Mouse (Mus musculus): ENCODE data around the gene Vmp1. TPM values are rescaled to one million over a fixed set of nuclear protein-coding genes. Genes with fewer than 3 reads are reported as not detected.

Gene Vmp1
- polyA plus RNA-seq, 1 experiment from 2014 or later, result 128 TPM

DNA sequence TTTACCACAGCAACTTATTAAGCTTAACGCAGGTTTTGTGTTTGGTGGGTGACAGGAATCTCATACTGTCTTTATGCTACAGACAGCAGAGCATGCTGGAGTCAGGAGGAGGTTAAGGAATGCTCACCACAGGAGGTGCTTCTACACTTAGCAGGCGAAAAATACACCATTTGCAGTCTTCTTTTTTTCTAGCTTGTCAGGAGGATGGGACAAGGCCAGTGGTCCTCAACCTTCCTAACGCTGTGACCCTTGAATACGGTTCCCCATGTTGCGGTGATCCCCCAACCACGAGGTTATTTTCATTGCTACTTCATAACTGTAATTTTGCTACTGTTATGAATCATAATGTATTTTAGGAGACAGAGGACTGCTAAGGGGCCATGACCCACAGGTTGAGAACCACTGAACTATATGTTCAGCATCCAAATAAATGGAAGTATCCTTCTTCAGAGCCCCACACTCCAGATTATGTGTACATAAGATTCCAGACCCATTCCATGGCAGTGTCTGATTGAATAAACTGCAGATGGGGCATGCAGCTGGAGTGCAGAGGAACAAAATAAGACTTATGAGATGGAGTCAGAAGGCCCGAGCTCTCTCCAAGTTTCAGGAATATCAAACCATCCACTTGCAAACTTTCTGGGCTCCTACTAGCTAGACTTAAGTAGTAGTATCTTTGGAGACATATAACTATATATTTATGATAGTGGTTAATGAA, 100.9 kb downstream of the Vmp1 start:
- Histone ChIP-seq H3K27ac (ENCODE audit: low read length) (no peak overlapping the region), H3K4me2 (ENCODE audit: low read length) (no peak overlapping the region), H3K36me3 (ENCODE audit: control insufficient read depth, insufficient read depth, low read length) (no peaks in the 10 kb centered on the region), H3K27me3 (ENCODE audit: control insufficient read depth, insufficient read depth, low read depth, low read length) (no peaks in the 10 kb centered on the region), H3K4me3 (ENCODE audit: low read depth, low read length) (no peak overlapping the region), H3K4me1 (ENCODE audit: control insufficient read depth, insufficient read depth, low read length) (peaks cover 3% of the 10 kb centered on the region; the same call in 1 of the 2 replicates), H3K9ac (ENCODE audit: low read depth, low read length) (no peak overlapping the region), H3K9me3 (replicated peaks; ENCODE audit: control insufficient read depth, low read length, poor library complexity, severe bottlenecking) (no peaks in the 10 kb centered on the region)
- ATAC-seq, result no peak
- 88% methylated on average over 7 of the region's 7 CpGs for WGBS

DNA sequence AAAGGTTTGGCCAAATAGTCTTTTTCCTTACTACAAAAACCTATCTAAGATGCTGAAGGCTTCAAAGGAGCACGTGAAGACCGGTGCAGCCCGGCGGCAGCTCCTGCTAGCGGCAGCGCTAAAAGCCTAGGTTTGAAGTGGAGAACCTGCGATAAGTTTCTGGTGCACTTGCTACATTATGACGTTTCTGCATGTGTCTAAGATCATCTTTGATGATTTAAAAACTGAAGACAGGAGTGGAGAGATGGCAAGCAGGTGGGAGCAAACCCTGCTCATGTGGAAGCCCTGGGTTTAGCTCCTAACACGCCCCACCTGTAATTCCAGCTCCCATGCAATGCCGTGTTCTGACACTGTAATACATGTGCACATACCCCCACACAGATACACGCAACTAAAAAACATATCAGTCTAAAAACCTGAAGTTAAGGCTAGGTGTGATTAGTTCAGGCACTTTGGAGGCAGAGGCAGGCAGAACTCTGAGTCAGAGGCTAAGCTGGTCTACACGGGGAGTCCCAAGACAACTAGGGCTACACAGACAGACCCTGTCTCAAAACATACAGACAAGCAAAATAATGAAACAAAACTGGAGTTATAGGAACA, 101.6 kb downstream of the Vmp1 start:
- Histone ChIP-seq H3K4me3 (ENCODE audit: low read depth, low read length) (no peak overlapping the region), H3K36me3 (ENCODE audit: control insufficient read depth, insufficient read depth, low read length) (no peaks in the 10 kb centered on the region), H3K27me3 (ENCODE audit: control insufficient read depth, insufficient read depth, low read depth, low read length) (no peaks in the 10 kb centered on the region), H3K4me1 (ENCODE audit: control insufficient read depth, insufficient read depth, low read length) (no peaks in the 10 kb centered on the region), H3K9me3 (replicated peaks; ENCODE audit: control insufficient read depth, low read length, poor library complexity, severe bottlenecking) (no peaks in the 10 kb centered on the region), H3K9ac (ENCODE audit: low read depth, low read length) (no peak overlapping the region), H3K4me2 (ENCODE audit: low read length) (no peak overlapping the region), H3K27ac (ENCODE audit: low read length) (no peak overlapping the region)
- no peak for ATAC-seq
- WGBS, result 94% methylated on average over 12 of the region's 12 CpGs

DNA sequence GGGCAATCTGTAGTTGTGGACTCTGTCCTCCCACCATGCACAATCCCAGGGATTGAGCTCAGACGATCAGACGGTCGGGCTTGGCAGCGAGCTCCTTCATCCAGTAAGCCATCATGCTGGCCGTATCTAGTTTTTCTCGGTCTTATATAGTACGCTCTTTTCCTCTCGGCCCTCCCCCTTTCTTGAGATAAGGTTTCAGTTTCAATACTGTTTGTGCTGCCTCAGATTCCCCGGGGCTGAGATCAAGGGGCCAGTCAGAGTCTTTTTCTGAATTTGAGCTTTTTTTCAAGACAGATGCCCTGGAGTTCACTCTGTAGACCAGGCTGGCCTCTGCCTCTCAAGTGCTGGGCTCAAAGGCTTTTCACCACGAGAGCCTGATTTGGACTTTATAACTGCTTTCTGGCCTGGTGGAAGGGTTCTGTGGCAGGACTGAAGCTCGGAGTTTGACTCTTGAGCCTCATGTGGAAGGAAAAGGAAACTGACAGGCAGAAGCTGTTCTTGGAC, 102.3 kb downstream of the Vmp1 start:
- Histone ChIP-seq H3K27ac (ENCODE audit: low read length) (no peak overlapping the region), H3K4me1 (ENCODE audit: control insufficient read depth, insufficient read depth, low read length) (no peaks in the 10 kb centered on the region), H3K9ac (ENCODE audit: low read depth, low read length) (no peak overlapping the region), H3K36me3 (ENCODE audit: control insufficient read depth, insufficient read depth, low read length) (no peaks in the 10 kb centered on the region), H3K4me2 (ENCODE audit: low read length) (no peak overlapping the region), H3K9me3 (replicated peaks; ENCODE audit: control insufficient read depth, low read length, poor library complexity, severe bottlenecking) (no peaks in the 10 kb centered on the region), H3K27me3 (ENCODE audit: control insufficient read depth, insufficient read depth, low read depth, low read length) (no peaks in the 10 kb centered on the region), H3K4me3 (ENCODE audit: low read depth, low read length) (no peak overlapping the region)
- WGBS, result 64% methylated on average over 11 of the region's 11 CpGs
- no peak for ATAC-seq

DNA sequence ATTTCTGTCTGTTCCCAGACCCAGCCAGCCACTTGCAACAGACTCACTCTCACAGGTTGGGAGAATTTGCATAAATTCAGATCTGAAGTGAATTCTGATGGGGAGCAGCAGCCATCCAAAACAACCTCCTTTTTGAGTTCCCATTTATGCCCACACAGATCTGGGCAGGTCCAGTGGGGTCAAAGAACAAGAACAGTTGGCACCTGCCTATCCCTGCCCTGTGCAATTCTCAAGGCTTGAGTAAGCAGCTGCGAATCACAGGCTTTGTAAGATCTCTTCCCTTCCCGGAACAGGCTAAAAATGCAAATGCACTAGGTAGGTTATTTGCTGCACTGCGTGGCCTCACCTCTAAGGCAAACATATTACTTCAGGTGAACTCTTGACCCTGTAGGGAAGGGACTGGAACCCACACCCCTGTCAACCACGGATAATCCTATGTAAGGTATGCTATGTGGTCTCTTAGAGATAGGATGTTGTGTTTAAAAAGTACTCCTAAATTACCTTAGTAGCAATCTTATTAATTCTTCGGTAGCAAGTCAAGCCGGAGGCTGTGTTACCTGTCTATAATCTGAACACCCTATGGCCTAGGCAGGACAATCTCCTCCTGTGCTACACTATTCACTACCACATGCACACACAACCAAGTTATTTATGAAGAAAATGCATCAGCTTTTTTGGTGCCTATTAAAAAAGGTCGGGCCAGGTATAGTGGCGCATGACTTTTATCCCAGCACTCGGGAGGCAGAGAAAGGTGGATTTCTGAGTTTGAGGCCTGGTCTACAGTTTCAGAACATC, 103.1 kb downstream of the Vmp1 start:
- Histone ChIP-seq H3K4me2 (ENCODE audit: low read length) (no peak overlapping the region), H3K36me3 (ENCODE audit: control insufficient read depth, insufficient read depth, low read length) (no peaks in the 10 kb centered on the region), H3K4me1 (ENCODE audit: control insufficient read depth, insufficient read depth, low read length) (no peaks in the 10 kb centered on the region), H3K9me3 (replicated peaks; ENCODE audit: control insufficient read depth, low read length, poor library complexity, severe bottlenecking) (no peaks in the 10 kb centered on the region), H3K27ac (ENCODE audit: low read length) (no peak overlapping the region), H3K27me3 (ENCODE audit: control insufficient read depth, insufficient read depth, low read depth, low read length) (no peaks in the 10 kb centered on the region), H3K9ac (ENCODE audit: low read depth, low read length) (no peak overlapping the region), H3K4me3 (ENCODE audit: low read depth, low read length) (no peak overlapping the region)
- no peak for ATAC-seq
- 90% methylated on average over 9 of the region's 9 CpGs for WGBS

DNA sequence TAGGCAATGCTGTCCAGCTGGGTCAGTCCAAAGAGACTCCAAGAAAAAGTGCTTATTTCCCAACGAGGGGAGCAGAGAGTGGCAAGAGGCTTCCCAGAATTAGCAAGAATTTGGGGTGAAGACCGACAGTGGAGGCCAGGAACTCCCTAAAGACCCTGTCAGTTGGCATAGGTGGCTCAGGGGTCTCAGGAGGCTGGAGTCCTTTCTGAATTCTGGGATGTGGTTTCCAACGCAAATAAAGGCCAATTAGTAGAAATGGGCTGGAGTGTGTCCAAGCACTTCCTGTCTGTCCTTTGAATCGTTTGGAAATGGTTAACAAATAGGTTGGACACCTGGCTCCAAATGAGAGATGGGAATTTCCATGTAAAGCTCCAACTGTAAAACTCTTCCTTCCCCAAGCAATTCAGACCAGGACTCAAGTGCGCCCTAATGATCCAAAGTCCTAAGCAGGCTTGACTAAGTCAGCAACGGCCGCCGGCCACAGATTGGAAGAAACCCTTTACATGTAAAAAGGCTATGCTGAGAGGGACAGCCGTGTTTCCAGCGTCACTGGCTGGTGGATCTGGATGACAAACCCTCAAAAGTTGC, 103.8 kb downstream of the Vmp1 start:
- no peaks in the 10 kb centered on the region for H3K36me3 ChIP-seq (ENCODE audit: control insufficient read depth, insufficient read depth, low read length)

DNA sequence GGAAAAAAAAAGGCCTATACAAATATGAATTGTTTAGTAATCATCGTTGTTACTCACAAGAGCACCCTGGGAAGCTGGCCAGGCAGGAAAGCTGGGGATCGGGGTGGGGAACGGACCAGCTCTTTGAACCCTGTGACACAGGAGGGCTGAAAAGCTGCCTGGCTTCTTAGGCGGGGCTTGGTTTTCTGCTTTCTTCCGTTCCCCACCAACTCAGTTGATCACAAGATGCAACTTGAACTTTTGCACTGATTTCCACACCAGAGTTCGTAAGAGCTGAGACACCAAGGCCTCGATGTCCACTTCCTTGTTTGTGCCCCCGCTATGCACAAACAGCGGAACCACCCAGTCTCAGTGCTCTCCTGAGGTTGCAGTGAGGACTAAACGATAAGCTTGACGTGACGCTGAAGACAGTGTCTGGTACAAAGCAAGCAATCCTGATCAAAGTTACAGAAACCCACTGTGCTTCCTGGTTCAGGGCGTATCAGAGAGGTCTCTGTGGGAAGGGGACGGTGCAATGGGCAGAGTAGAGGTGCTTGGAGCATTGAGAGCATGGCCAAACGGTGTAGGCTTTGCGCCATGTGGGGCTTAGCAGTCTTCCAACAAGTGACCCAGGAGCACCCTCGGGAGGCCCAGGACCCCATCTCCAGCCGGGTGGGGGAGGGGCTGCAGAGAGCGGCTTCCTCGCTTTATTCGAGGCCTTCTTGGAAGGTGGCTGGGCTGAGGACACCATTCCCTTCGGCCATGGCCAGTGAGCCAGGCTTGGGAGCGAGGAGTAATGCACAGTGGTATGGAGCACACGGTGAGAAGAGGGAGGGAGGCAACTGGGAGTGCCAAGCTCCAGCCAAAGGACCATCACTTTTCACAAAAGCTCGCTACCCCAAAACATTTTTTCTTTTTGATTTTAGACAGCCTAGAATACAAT, 104.6 kb downstream of the Vmp1 start:
- Histone ChIP-seq H3K4me2 (ENCODE audit: low read length) (no peak overlapping the region), H3K9ac (ENCODE audit: low read depth, low read length) (no peak overlapping the region), H3K4me1 (ENCODE audit: control insufficient read depth, insufficient read depth, low read length) (no peaks in the 10 kb centered on the region), H3K9me3 (replicated peaks; ENCODE audit: control insufficient read depth, low read length, poor library complexity, severe bottlenecking) (no peaks in the 10 kb centered on the region), H3K4me3 (ENCODE audit: low read depth, low read length) (no peak overlapping the region), H3K27me3 (ENCODE audit: control insufficient read depth, insufficient read depth, low read depth, low read length) (no peaks in the 10 kb centered on the region), H3K36me3 (ENCODE audit: control insufficient read depth, insufficient read depth, low read length) (no peaks in the 10 kb centered on the region), H3K27ac (ENCODE audit: low read length) (peak overlapping the region; percentile 48)
- ATAC-seq, result no peak
- WGBS, result 77% methylated on average over 25 of the region's 25 CpGs

More for the DNA sequence above, 103.8 kb downstream of the Vmp1 start:
- Histone ChIP-seq H3K27me3 (ENCODE audit: control insufficient read depth, insufficient read depth, low read depth, low read length) (no peaks in the 10 kb centered on the region), H3K4me1 (ENCODE audit: control insufficient read depth, insufficient read depth, low read length) (no peaks in the 10 kb centered on the region), H3K4me2 (ENCODE audit: low read length) (no peak overlapping the region), H3K27ac (ENCODE audit: low read length) (no peak overlapping the region), H3K9me3 (replicated peaks; ENCODE audit: control insufficient read depth, low read length, poor library complexity, severe bottlenecking) (no peaks in the 10 kb centered on the region), H3K9ac (ENCODE audit: low read depth, low read length) (no peak overlapping the region), H3K4me3 (ENCODE audit: low read depth, low read length) (no peak overlapping the region)
- ATAC-seq, result no peak
- 85% methylated on average over 10 of the region's 10 CpGs for WGBS

DNA sequence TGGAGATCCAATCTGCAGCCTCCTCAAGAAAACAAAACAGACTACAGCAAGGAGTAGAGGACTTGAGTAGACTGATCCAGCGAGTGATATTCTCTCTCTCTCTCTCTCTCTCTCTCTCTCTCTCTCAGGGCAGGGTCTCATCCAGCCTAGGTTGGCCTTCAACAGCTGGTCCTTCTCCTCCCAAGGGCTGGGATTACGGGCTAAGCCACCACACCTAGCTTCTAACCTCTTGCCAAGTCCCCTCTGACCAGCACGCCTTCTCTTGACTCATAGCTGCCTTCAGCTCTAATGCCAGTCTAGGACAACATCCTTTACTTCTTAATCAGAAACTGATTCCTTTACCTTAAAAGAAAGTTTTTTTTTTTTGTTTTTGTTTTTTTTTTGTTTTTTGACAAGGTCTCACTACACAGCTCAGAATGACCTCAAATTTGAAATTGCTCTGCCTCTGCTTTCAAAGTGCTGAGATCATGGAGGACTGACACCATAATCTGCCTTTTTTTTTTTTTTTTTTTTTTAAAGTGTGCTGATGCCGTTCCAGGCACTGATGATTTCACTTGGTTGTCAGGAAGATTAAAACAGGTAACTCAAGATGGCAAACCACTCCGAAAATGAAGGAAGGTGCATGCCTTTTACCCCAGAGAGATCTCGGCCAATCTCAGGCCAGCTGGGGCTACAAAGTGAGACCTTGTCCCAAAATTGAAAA, 105.4 kb downstream of the Vmp1 start:
- Histone ChIP-seq H3K4me1 (ENCODE audit: control insufficient read depth, insufficient read depth, low read length) (no peaks in the 10 kb centered on the region), H3K27me3 (ENCODE audit: control insufficient read depth, insufficient read depth, low read depth, low read length) (no peaks in the 10 kb centered on the region), H3K4me3 (ENCODE audit: low read depth, low read length) (no peak overlapping the region), H3K27ac (ENCODE audit: low read length) (peak overlapping the region; percentile 12; the same call in 1 of the 2 replicates), H3K9me3 (replicated peaks; ENCODE audit: control insufficient read depth, low read length, poor library complexity, severe bottlenecking) (no peaks in the 10 kb centered on the region), H3K9ac (ENCODE audit: low read depth, low read length) (no peak overlapping the region), H3K36me3 (ENCODE audit: control insufficient read depth, insufficient read depth, low read length) (no peaks in the 10 kb centered on the region), H3K4me2 (ENCODE audit: low read length) (no peak overlapping the region)
- 84% methylated on average over 6 of the region's 6 CpGs for WGBS
- no peak for ATAC-seq

DNA sequence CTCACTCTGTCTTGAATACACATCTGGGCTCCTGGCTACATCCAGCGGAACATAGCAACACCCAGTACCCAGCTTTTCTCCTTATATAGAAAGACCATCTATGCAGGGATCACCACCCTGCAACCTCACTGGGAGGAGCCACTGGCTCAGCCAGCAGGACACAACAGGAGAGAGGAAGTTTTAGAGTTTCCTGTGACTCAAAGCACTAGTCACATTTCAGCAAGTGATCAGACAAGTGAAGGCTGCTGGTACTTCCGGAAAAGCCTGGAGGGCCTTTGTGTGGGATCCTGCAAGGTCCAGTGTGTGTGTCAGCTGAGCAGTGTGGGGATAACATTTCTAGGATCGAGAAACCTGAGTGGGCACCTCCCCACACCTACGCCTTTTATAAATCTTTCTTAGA, 106.4 kb downstream of the Vmp1 start:
- no peak for ATAC-seq
- no peaks in the 10 kb centered on the region for H3K27me3 ChIP-seq (ENCODE audit: control insufficient read depth, insufficient read depth, low read depth, low read length)
- no peaks in the 10 kb centered on the region for H3K36me3 ChIP-seq (ENCODE audit: control insufficient read depth, insufficient read depth, low read length)
- H3K27ac ChIP-seq (ENCODE audit: low read length), result no peak overlapping the region; the same call in 1 of the 2 replicates
- H3K4me3 ChIP-seq (ENCODE audit: low read depth, low read length), result no peak overlapping the region
- H3K9ac ChIP-seq (ENCODE audit: low read depth, low read length), result no peak overlapping the region
- H3K9me3 ChIP-seq (replicated peaks; ENCODE audit: control insufficient read depth, low read length, poor library complexity, severe bottlenecking), result no peaks in the 10 kb centered on the region
- H3K4me2 ChIP-seq (ENCODE audit: low read length), result no peak overlapping the region
- 83% methylated on average over 4 of the region's 4 CpGs for WGBS
- no peaks in the 10 kb centered on the region for H3K4me1 ChIP-seq (ENCODE audit: control insufficient read depth, insufficient read depth, low read length)

Data from midbrain, embryonic 16.5 days (tissue).